Mouse (Mus musculus): ENCODE measurements around the gene Gpr142. TPM values are rescaled to one million over a fixed set of nuclear protein-coding genes. Genes with fewer than 3 reads are reported as not detected.

Gene Gpr142
- total RNA-seq, 2 experiments from 2014 or later, result not detected

- peak; percentile 37 to 71 for DNase-seq (ENCODE audit: low spot score in 2 of 2)
- intact Hi-C loops (cut with DNase I), result loop anchor here (1.0 to 5.0 kb wide), 2 partner anchors 26 to 119 kb away; partner anchors contain the start of gene Ttyh2
Measured at GRCm38 (mm10) chr11:114795848-114796322, 2.8 kb upstream of the Gpr142 start, which contains the start of gene Btbd17. Gene Btbd17, minus strand, starts transcription at chr11:114795945.

DNA sequence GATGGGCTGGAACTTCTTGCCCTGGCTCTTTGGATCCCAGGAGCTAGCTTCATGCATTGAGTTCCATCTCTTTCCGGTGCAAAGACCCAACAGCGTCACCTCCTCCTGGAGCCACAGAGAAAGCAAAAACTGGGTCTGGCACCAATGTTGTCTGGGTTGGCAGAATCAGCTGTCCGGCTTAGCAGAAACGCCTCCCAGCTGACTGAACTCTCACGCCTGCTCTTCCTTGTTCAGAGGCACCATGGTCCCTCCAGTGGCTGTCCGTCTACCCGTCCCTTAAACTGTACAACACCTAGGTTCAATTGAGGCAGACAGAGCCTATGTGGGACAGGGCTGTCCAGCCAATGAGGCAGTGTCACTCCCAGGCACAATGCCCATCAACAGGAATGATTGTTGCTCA lies 1.5 kb upstream of the Gpr142 start:
- intact Hi-C loops (cut with DNase I), result loop anchor here (5.0 kb wide), 1 partner anchor 120 kb away; the partner anchor contains the start of gene Ttyh2
- no peak for DNase-seq (ENCODE audit: low spot score in 2 of 2)

DNA sequence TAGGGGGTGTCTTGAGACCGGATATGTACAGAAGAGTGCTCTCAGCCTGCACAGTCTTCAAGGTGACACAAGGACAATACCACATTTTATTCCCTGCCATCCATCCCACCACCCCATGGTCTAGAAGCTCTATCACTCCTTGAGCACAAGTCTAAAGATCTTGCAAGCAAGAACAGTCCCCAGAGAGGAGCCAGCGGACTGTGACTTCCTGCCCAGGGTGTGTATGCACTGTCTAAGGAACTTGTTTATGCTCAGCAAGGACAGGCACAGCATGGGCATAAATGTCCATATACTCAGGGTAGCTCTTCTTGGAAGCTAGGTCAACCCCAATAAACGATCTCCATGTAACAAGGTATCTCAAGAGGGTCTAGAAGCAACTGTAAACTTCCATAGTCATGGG lies 743 bp upstream of the Gpr142 start:
- intact Hi-C loops (cut with DNase I), result loop anchor here (5.0 kb wide), 1 partner anchor 121 kb away; the partner anchor contains the start of gene Ttyh2
- DNase-seq (ENCODE audit: low spot score in 2 of 2), result no peak

DNA sequence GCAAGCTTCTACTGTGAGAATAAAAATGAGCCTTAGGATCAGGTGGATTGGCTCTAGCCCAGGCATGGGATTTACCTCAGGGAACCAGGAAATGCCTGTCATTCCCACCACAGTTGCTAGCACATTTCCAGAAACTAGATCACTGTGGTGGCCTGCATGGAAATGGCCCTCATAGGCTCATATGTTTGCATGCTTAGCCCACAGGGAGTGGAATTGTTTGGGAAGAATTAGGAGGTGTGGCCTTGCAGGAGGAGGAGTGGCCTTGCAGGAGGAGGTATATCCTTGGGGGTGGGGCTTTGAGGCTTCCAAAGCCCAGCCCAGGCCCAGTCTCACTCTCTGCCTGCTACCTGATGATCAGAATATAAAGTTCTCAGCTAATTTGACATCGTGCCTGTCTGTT lies 3.2 kb downstream of the Gpr142 start:
- DNase-seq (ENCODE audit: low spot score in 2 of 2), result no peak
- intact Hi-C loops (cut with DNase I), result no loop called here

DNA sequence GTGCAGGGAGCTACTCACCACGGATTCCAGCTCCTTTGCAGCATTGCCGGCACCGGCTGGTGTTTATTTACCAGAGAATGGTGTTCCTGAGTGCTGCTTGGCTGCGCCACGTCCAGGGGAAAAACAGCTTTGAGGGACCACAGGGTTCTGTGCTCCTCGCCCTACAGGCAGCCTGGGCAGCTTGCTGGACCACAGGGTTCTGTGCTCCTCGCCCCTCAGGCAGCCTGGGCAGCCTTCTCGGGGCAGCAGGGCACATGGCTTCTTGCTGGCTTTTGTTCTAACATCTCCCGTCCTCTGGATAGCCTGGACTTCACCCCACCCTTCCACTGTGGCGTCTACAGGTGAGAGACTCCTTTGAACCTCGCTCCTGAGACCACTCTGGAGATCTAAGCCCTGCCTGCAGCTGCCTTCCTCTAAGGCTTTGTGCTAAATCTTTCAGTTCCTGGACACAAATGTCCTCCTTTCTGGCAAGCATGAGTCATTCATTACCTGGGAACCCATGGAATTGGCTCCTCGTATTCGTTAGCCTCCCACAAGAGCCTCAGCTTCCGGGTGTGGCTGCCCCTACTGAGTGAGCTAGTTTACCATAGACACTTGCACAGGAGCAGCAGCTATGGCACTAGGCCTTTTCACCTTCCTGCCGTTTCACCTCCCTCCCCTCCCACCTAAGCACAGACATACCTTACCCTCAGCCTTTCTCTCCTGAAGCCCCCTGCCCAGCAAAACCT lies 4.0 kb downstream of the Gpr142 start:
- intact Hi-C loops (cut with DNase I), result no loop called here
- DNase-seq (ENCODE audit: low spot score in 2 of 2), result no peak

GRCm38 (mm10) chr11:114803990-114804389 lies 5.3 kb downstream of the Gpr142 start:
- intact Hi-C loops (cut with DNase I), result no loop called here
- DNase-seq (ENCODE audit: low spot score in 2 of 2), result no peak

GRCm38 (mm10) chr11:114807025-114807424 lies 8.3 kb downstream of the Gpr142 start:
- DNase-seq (ENCODE audit: low spot score in 2 of 2), result no peak
- intact Hi-C loops (cut with DNase I), result no loop called here

DNA sequence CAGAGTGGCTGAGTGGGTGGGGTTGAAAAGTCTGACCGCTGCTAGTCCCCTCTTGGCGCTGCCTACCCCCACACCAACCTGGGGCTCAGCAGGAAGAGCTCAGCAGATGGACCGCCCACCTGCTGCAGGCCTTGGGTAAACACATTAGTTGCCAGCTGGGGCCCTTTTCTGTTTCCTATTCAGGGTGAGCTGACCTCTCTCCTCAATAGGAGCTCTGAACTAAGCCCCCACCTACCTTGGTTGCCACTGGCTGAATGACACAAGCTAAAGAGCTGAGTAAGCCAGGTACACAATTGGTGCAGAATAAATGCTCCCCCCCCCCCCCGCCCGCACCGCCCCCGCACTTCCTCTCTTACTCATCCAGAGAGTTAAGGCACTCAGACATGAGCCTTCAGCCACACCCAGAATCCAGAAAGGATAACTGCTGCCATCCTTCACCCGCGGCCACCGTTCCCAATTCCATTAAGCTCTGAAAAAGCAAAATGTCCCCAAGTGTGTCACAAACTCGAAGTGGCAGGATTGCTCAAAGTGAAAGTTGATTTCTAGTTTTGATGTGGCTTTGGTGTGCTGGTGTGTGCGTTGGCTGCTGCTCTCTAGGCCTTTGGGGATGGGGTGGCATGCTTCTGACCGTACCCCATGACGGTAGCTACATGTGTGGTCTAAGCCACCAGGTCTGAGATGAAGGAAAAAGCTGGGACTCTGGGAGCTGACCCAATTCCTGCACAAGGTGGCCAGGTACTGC lies 9.1 kb downstream of the Gpr142 start:
- intact Hi-C loops (cut with DNase I), result no loop called here
- no peak for DNase-seq (ENCODE audit: low spot score in 2 of 2)

GRCm38 (mm10) chr11:114809371-114809770 lies 10.6 kb downstream of the Gpr142 start:
- intact Hi-C loops (cut with DNase I), result no loop called here
- no peak for DNase-seq (ENCODE audit: low spot score in 2 of 2)

GRCm38 (mm10) chr11:114810344-114810743 lies 11.6 kb downstream of the Gpr142 start:
- DNase-seq (ENCODE audit: low spot score in 2 of 2), result no peak
- intact Hi-C loops (cut with DNase I), result loop anchor here (5.0 to 10.0 kb wide), 2 partner anchors 52 to 244 kb away; no protein-coding TSS in a partner anchor

DNA sequence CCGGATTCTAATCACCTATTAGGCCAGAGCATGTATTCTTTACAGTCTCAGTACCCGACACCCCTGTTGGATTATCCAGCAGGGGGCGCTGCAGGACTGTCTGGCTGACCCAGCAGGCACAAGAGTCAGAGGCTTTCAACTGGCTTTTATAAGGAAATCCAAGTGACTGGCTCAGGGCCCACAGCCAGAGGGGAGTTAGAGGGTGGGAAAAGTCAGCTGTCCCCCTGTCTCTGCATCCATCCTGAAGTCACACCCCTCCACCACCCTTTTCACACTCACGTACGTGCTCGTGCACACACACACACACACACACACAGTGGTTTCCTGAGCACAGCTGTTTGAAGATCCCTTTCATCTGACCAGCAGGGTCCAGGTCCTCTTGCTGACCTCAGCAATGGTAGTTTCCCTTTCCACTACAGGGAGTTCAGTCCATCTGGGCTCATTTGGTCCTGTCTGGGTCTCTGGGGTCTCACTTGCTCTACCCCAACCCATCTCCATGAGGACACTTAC lies 14.1 kb downstream of the Gpr142 start:
- intact Hi-C loops (cut with DNase I), result loop anchor here (1.0 to 10.0 kb wide), 4 partner anchors 50 to 242 kb away; no protein-coding TSS in a partner anchor
- DNase-seq (ENCODE audit: low spot score in 2 of 2), result peak; percentile 89

- intact Hi-C loops (cut with DNase I), result loop anchor here (5.0 to 10.0 kb wide), 2 partner anchors 47 to 240 kb away; no protein-coding TSS in a partner anchor
- no peak for DNase-seq (ENCODE audit: low spot score in 2 of 2)
Measured at GRCm38 (mm10) chr11:114814873-114815592, 16.3 kb downstream of the Gpr142 start.

DNA sequence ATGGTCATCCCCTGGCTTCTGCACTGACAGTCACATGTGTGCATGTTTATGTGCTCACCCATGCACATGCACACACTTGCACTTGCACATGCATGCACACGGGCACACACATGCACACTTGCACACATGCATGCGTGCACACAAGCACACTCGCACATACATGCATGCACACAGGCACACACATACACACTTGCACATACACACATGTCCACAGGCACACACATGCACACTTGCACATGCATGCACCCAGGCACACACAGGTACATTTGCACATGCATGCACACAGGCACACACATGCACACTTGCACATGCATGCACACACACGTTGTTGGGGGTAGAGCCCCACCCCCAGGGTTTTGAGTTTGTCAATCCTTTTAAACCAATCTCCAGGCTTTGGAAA lies 18.2 kb downstream of the Gpr142 start:
- intact Hi-C loops (cut with DNase I), result loop anchor here (10.0 kb wide), 1 partner anchor 238 kb away; no protein-coding TSS in a partner anchor
- no peak for DNase-seq (ENCODE audit: low spot score in 2 of 2)

DNA sequence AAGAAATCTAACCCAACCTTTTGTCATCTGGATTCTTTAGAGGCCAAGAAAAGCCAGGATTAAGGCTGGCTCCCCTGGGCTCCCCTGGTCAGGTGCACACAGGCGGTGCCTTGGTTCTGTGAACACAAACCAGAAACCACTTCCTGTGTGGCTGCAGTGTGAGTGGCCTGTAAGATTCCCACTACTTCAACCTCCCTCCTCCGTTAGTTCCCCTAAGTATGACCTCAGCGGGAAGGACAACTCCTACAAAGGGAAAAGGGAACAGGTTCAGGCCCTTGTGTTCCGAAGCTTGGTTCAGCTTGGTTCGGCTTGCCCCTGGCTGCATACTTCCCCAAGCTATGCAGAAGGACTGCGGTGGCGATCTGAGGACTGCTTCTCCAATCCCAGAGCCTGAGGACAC lies 19.5 kb downstream of the Gpr142 start:
- DNase-seq (ENCODE audit: low spot score in 2 of 2), result no peak
- intact Hi-C loops (cut with DNase I), result loop anchor here (10.0 kb wide), 1 partner anchor 237 kb away; no protein-coding TSS in a partner anchor

DNA sequence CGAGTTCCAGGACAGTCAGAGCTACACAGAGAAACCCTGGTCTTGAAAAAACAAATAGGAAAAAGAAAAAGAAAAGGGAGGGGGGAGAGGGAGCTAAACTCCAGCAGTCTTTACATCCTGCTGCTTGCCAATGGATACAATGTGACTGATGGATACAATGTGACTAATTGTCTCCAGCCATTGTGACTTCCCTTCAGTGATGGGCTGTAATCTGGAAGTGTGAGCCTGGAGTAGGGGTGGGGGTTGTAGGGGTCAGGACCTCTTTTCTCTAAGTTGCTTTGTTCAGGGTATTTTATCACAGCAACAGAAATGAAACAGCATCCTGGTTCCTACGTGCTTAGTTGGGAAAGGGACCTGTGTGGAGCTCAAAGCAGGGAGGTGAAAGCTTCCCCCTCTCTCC lies 20.4 kb downstream of the Gpr142 start:
- DNase-seq (ENCODE audit: low spot score in 2 of 2), result no peak
- intact Hi-C loops (cut with DNase I), result loop anchor here (10.0 kb wide), 1 partner anchor 236 kb away; no protein-coding TSS in a partner anchor

- no peak for DNase-seq (ENCODE audit: low spot score in 2 of 2)
- intact Hi-C loops (cut with DNase I), result no loop called here
Measured at GRCm38 (mm10) chr11:114820444-114820843, 21.7 kb downstream of the Gpr142 start.

DNA sequence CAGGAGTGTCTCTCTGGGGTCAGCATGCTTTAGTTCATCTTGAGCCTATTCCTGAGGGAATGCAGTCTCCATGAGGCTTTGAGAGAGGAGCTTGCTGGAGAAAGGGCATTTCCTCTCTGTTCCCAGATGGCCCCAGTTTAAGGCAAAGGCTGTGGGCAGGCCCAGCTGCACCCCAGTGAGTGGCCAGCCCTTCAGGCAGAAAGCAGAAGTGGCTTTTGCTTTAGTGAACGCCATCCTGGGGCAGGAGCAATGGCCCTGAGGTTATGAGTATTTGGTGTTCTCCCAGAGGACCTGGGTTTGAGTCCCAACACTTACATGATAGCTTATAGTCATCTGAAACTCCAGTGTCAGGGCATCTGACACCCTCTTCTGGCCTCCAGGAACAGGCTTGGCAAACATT lies 22.6 kb downstream of the Gpr142 start:
- intact Hi-C loops (cut with DNase I), result no loop called here

DNA sequence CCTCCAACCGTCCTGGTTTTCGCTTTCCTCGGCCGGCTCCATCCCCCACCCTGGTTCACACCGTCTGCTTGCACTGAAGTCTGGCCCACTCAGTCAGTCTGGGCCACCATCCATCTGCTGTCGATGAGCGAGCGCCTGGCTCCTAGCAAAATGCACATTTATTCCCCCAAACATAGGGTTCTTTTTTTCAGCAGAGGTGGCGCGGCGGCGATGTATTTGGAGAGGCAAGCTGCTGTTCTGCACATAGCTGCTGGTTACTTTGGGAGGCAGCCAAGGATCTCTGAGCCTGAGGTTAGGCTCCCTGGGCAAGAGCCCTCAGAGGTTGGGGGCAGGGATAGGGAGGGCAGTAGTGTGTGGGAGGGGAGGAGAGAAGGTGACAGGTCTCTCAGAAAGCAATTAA lies 24.0 kb downstream of the Gpr142 start:
- DNase-seq (ENCODE audit: low spot score in 2 of 2), result peak; percentile 82 to 98
- intact Hi-C loops (cut with DNase I), result loop anchor here (1.0 kb wide), 1 partner anchor 27 kb away; the partner anchor contains the start of gene Btbd17

More for the DNA sequence above, 22.6 kb downstream of the Gpr142 start:
- no peak for DNase-seq (ENCODE audit: low spot score in 2 of 2)

DNA sequence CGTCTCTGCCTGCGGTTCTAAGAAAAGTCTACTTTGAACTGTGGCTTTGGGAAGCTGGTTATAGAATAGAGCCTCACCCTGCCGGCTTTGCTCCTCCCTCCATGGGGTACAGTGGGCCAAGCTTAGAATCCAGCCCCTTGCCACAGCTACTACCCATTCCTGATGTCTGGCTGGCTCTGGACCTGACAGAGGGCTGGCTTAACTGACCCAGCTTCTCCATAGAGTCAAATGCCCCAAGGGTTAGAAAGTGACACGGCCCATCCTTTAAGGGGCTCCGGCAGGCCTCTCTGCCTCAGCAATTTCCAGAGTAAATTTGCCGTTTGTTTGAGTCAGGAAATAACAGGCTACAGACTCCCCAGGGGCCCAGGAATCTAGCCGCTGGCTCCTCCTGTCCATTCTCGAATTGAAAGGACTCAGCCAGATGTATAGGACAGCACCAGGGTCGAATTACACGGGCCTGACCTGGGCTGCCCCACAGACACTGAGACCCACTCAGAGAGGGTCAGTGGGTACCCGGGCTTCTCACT lies 24.5 kb downstream of the Gpr142 start:
- DNase-seq (ENCODE audit: low spot score in 2 of 2), result no peak
- intact Hi-C loops (cut with DNase I), result no loop called here
